Mouse (Mus musculus) left cerebral cortex, adult 8-10 months (tissue): ENCODE measurements around the gene Gm8050. TPM values are rescaled to one million over a fixed set of nuclear protein-coding genes. Genes with fewer than 3 reads are reported as not detected.
"Not testable (repeated sequence)": the region's sequence is repeated elsewhere in the genome, so short reads cannot be mapped to it uniquely, and the experiment has no call there.

ENCODE experiments used
- DNase-seq, 2 experiments: peaks; one replicate each; pipeline ENCODE4 v3.0.0; 2022; ENCODE audit warnings: low spot score in 2 of 2
- total RNA-seq, 4 experiments: library from RNA; stranded (reverse); gene quantifications; 2 replicates each; pipeline ENCODE4 v1.2.4; 2022

The Gm8050 gene
- under 1 TPM in 1 of 4 experiments, not detected in 3; 0.34 TPM for total RNA-seq

GRCm38 (mm10) chr14:6720151-6720550, at the start of gene Gm8050:
TSS of gene Gm8050 (minus strand) at chr14:6720251.
- not testable (repeated sequence) for DNase-seq

DNA sequence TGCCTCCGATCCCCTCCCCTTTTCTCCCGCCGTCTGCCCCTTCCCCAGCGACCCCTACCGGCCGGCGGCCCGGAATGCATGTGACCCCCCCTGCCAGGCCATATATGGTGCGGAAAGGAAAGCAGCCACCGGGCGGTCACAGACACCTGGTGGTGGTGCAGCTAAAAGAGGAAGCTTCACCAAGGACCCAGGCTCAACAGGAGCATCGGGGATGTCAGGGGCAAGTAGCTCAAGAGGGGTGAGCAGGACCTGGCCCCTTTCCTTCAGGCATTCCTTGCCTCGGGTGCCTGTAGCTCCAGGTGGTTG, 37.1 kb upstream of the Gm8050 start:
- peak in 1 of 2 experiments; percentile 3 for DNase-seq

DNA sequence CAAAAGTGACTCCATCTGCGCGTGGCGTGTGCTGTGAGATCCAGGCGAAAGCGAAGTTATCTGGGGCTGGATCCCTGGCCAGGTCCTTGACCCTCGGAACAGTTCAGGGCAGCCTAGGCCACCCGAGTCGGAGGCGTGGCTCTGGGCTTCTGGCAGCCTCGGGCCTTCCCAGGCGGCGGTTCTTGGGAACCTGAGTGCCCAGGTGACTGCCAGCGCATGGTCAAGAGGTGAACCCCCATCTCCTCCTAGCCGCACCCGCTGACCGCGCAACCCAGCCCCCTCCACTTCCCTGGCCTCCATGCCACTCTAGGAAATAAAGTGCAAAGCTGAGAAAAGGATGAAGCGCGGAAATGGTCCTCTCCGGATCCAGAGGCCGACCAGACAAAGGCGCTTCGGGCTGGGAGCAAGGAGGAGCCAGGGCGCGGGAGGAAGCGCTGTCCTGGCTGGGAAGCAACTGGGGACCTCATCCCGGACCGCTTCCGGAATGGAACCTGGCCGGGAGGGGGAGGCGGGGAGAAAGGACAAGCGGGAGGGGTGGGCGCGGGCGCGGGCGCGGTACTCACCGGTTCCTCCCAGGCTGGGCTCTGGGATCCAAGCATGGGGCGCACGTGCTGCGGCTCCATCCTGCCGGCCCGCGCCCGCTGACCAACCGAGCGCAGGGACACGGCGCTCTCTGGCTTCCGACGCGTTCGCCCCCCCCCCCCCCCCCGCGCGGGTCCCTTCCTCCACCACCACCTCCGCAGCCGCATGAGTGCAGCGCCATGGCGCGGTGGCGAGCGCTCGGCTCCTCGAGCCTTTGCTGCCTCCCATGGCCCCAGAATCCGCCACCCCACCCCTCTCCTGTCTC, 36.6 kb upstream of the Gm8050 start:
- peak in 1 of 2 experiments; percentile 3 for DNase-seq

GRCm38 (mm10) chr14:6742232-6742631, 22.2 kb upstream of the Gm8050 start, which contains the start of gene Gm3636:
TSS of gene Gm3636 (minus strand) at chr14:6742332.
- not testable (repeated sequence) for DNase-seq

- DNase-seq: not testable (repeated sequence)
These were observed 36.0 kb downstream of the Gm8050 start, which contains the start of gene Gm10251 for GRCm38 (mm10) chr14:6684070-6684469. TSS of gene Gm10251 (minus strand) at chr14:6684170.

Other genes starting within 250 kb of the Gm8050 start
- gene Gm8356, start 183.0 kb downstream of the Gm8050 start, total RNA-seq: not detected
- 1 to 10 TPM in 2 of 4 experiments, under 1 TPM in 2; 0.30 to 1.7 (median 0.97) TPM for gene Gm3629, start 129.6 kb downstream of the Gm8050 start, total RNA-seq
- not detected for gene Gm3460, start 97.8 kb downstream of the Gm8050 start, total RNA-seq
- under 1 TPM in 1 of 4 experiments, not detected in 3; 0.33 TPM for gene Gm10251, start 36.1 kb downstream of the Gm8050 start, total RNA-seq
- gene Gm3636, start 22.1 kb upstream of the Gm8050 start, total RNA-seq: 1 to 10 TPM; 2.9 to 3.9 (median 2.9) TPM
- not detected for gene Gm8362, start 54.2 kb upstream of the Gm8050 start, total RNA-seq
- gene Gm3642, start 120.1 kb upstream of the Gm8050 start, total RNA-seq: not detected
- gene Gm3667, start 169.7 kb upstream of the Gm8050 start, total RNA-seq: 1 to 10 TPM; 1.4 to 2.0 (median 1.8) TPM